Mouse (Mus musculus): ENCODE measurements around the gene Olfr645. TPM values are rescaled to one million over a fixed set of nuclear protein-coding genes. Genes with fewer than 3 reads are reported as not detected.

The Olfr645 gene
- not detected for total RNA-seq (2021)
- long read RNA-seq, experiment 1 = 0 reads
- long read RNA-seq, experiment 2 = 0 reads

- no peak for DNase-seq
- intact Hi-C loops (cut with DNase I) = no loop called here
Measured at GRCm38 (mm10) chr7:104085365-104085764, at the start of gene Olfr645. Gene Olfr645 (minus strand): TSS chr7:104085465.

GRCm38 (mm10) chr7:104129726-104130125 lies 44.5 kb upstream of the Olfr645 start, which contains the start of gene Ubqln5:
Gene Ubqln5 (minus strand): TSS chr7:104129826.
- DNase-seq = no peak
- intact Hi-C loops (cut with DNase I) = no loop called here

GRCm38 (mm10) chr7:104104757-104104972 lies 19.4 kb upstream of the Olfr645 start, which contains the start of gene Olfr646:
Gene Olfr646 (plus strand): TSS chr7:104104873.
- intact Hi-C loops (cut with DNase I) = no loop called here

GRCm38 (mm10) chr7:104103913-104104756 lies 18.9 kb upstream of the Olfr645 start:
- no peak for DNase-seq
- intact Hi-C loops (cut with DNase I) = no loop called here

More at GRCm38 (mm10) chr7:104104757-104104972, 19.4 kb upstream of the Olfr645 start, which contains the start of gene Olfr646:
- DNase-seq = no peak

- no peak for DNase-seq
- intact Hi-C loops (cut with DNase I) = no loop called here
Measured at GRCm38 (mm10) chr7:104071769-104072168, 13.5 kb downstream of the Olfr645 start, which contains the start of gene Olfr644. Gene Olfr644 (minus strand): TSS chr7:104071869.

- intact Hi-C loops (cut with DNase I) = no loop called here
- DNase-seq = no peak
Measured at GRCm38 (mm10) chr7:104061345-104061744, 23.9 kb downstream of the Olfr645 start, which contains the start of gene 4930516K23Rik. Gene 4930516K23Rik (minus strand): TSS chr7:104061445.

GRCm38 (mm10) chr7:104059215-104059614 lies 26.1 kb downstream of the Olfr645 start:
- intact Hi-C loops (cut with DNase I) = no loop called here
- DNase-seq = no peak

GRCm38 (mm10) chr7:104052566-104052965 lies 32.7 kb downstream of the Olfr645 start, which contains the start of gene Olfr642:
Gene Olfr642 (minus strand): TSS chr7:104052666.
- intact Hi-C loops (cut with DNase I) = no loop called here
- DNase-seq = no peak

GRCm38 (mm10) chr7:104050745-104051144 lies 34.5 kb downstream of the Olfr645 start:
- intact Hi-C loops (cut with DNase I) = no loop called here
- no peak for DNase-seq

- intact Hi-C loops (cut with DNase I) = no loop called here
- no peak for DNase-seq
Measured at GRCm38 (mm10) chr7:104035145-104035544, 50.1 kb downstream of the Olfr645 start, which contains the start of gene Olfr641. Gene Olfr641 (plus strand): TSS chr7:104035445.

Other genes with a start within 250 kb of the Olfr645 start
- not detected for gene Hbb-bh2, start 244.9 kb downstream of the Olfr645 start, total RNA-seq (2021)
- gene Hbb-bh1, start 242.3 kb downstream of the Olfr645 start, total RNA-seq (2021) = not detected
- not detected for gene Hbb-y, start 232.2 kb downstream of the Olfr645 start, total RNA-seq (2021)
- not detected for gene Olfr66, start 199.2 kb downstream of the Olfr645 start, total RNA-seq (2021)
- not detected for gene Olfr64, start 191.0 kb downstream of the Olfr645 start, total RNA-seq (2021)
- gene Olfr65, start 182.0 kb downstream of the Olfr645 start, total RNA-seq (2021) = not detected
- not detected for gene Olfr631, start 156.6 kb downstream of the Olfr645 start, total RNA-seq (2021)
- not detected for gene Olfr632, start 151.1 kb downstream of the Olfr645 start, total RNA-seq (2021)
- gene Olfr633, start 141.0 kb downstream of the Olfr645 start, total RNA-seq (2021) = not detected
- gene Olfr635, start 114.3 kb downstream of the Olfr645 start, total RNA-seq (2021) = not detected
- not detected for gene Olfr638, start 86.7 kb downstream of the Olfr645 start, total RNA-seq (2021)
- not detected for gene Olfr639, start 68.2 kb downstream of the Olfr645 start, total RNA-seq (2021)
- not detected for gene Olfr640, start 59.9 kb downstream of the Olfr645 start, total RNA-seq (2021)
- gene Olfr641, start 50.0 kb downstream of the Olfr645 start, total RNA-seq (2021) = not detected
- not detected for gene Olfr642, start 32.8 kb downstream of the Olfr645 start, total RNA-seq (2021)
- not detected for gene 4930516K23Rik, start 24.0 kb downstream of the Olfr645 start, total RNA-seq (2021)
- gene Olfr644, start 13.6 kb downstream of the Olfr645 start, total RNA-seq (2021) = not detected
- gene Olfr646, start 19.4 kb upstream of the Olfr645 start, total RNA-seq (2021) = not detected
- gene Ubqln5, start 44.4 kb upstream of the Olfr645 start, total RNA-seq (2021) = not detected
- not detected for gene Olfr643, start 51.9 kb upstream of the Olfr645 start, total RNA-seq (2021)
- gene Ubqln3, start 57.8 kb upstream of the Olfr645 start, total RNA-seq (2021) = not detected
- not detected for gene Ubqlnl, start 65.1 kb upstream of the Olfr645 start, total RNA-seq (2021)
- gene Olfm5, start 79.4 kb upstream of the Olfr645 start, total RNA-seq (2021) = not detected
- not detected for gene Olfr648, start 97.9 kb upstream of the Olfr645 start, total RNA-seq (2021)
- gene Olfr649, start 110.5 kb upstream of the Olfr645 start, total RNA-seq (2021) = not detected
- under 1 TPM in 1 of 2 experiments, not detected in 1; 0.20 TPM for gene Trim6, start 133.3 kb upstream of the Olfr645 start, total RNA-seq (2021)
- gene Trim34a, start 159.0 kb upstream of the Olfr645 start, total RNA-seq (2021) = 1 to 10 TPM in 1 of 2 experiments, under 1 TPM in 1; 0.67 to 1.4 TPM
- under 1 TPM; 0.62 to 0.66 TPM for gene Trim5, start 202.6 kb upstream of the Olfr645 start, total RNA-seq (2021)
- gene Trim12a, start 230.0 kb upstream of the Olfr645 start, total RNA-seq (2021) = 1 to 10 TPM; 2.3 to 2.4 TPM
- under 1 TPM in 1 of 2 experiments, not detected in 1; 0.39 TPM for gene Trim34b, start 244.0 kb upstream of the Olfr645 start, total RNA-seq (2021)

All from gastrocnemius, postnatal 36 days (tissue).